Mouse (Mus musculus): ENCODE results near the gene Olfr26.
"Not testable (repeated sequence)": the region's sequence is repeated elsewhere in the genome, so short reads cannot be mapped to it uniquely, and the experiment has no call there.

Olfr26 gene

GRCm38 (mm10) chr9:38854760-38855159 lies at the start of gene Olfr26:
Olfr26 (plus strand) TSS chr9:38855060.
- no peak for DNase-seq (ENCODE audit: low spot score)

- DNase-seq (ENCODE audit: low spot score), result no peak
These were observed 49.2 kb upstream of the Olfr26 start for GRCm38 (mm10) chr9:38805696-38806095.

GRCm38 (mm10) chr9:38814314-38814713 lies 40.5 kb upstream of the Olfr26 start, which contains the start of gene Olfr922:
Olfr922 (plus strand) TSS chr9:38814614.
- no peak for DNase-seq (ENCODE audit: low spot score)

- no peak for DNase-seq (ENCODE audit: low spot score)
These were observed 39.3 kb upstream of the Olfr26 start for GRCm38 (mm10) chr9:38815458-38815986.

GRCm38 (mm10) chr9:38826245-38826644 lies 28.6 kb upstream of the Olfr26 start, which contains the start of gene Olfr923:
Olfr923 (plus strand) TSS chr9:38826545.
- no peak for DNase-seq (ENCODE audit: low spot score)

- DNase-seq (ENCODE audit: low spot score), result no peak
These were observed 21.8 kb upstream of the Olfr26 start for GRCm38 (mm10) chr9:38833027-38833426.

- DNase-seq (ENCODE audit: low spot score), result no peak
These were observed 10.7 kb upstream of the Olfr26 start, which contains the start of gene Olfr924 for GRCm38 (mm10) chr9:38844149-38844548. Olfr924 (plus strand) TSS chr9:38844449.

- not testable (repeated sequence) for DNase-seq (ENCODE audit: low spot score)
These were observed 20.0 kb downstream of the Olfr26 start for GRCm38 (mm10) chr9:38874880-38875279.

- DNase-seq (ENCODE audit: low spot score), result no peak
These were observed 22.0 kb downstream of the Olfr26 start, which contains the start of gene Olfr926 for GRCm38 (mm10) chr9:38876826-38877225. Olfr926 (plus strand) TSS chr9:38877126.
